Mouse (Mus musculus) layer of hippocampus, adult 9-11 months (tissue): ENCODE data around the gene Cep44.

Experiments used
- DNase-seq: peaks from one replicate; pipeline ENCODE4 v3.0.0; 2022

Cep44 gene

GRCm38 (mm10) chr8:56550558-56551360 is at the start of gene Cep44, which contains the start of gene Fbxo8:
Gene Cep44, minus strand, starts transcription at chr8:56551047.
Gene Fbxo8, plus strand, starts transcription at chr8:56551090.
- DNase-seq: peak; percentile 83

GRCm38 (mm10) chr8:56591502-56591901 is 40.7 kb upstream of the Cep44 start:
- DNase-seq: no peak

DNA sequence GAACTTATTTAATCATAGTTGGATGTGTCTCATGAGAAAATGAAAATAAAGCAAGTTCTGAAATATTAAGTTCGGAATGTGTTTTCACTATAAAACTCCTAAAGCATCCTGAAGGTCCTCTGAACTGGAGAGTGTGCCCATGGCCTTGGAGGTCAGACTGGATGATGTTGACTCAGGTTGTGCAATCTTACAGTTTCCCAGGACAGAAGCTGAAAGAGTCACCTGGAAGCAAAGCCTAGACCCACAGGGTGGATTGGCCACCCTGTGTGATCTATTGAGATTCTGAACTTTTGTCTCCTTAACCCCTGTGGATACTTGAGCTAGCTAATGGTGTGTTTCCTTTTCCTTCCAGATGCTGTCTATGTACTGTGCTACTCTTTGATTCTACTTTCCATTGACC is 40.2 kb upstream of the Cep44 start:
- DNase-seq: no peak

DNA sequence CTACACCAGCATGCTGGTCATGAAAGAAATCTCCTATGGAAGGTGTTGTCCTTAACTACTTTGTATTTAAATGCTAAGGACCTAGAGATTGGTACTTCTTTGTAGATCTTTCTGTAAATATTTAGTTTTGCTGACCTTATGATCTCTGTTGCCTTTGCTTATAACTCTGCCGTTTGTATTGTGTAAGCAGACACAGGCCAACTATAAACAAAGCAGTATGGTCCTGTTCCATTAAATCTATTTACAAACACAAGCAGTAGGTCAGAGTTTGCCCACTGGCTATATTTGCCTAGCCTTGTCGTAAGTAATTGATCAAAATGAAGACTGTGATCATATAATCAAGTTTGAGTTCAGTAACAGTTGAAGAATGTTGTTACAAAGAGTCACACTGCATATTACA is 38.2 kb upstream of the Cep44 start:
- DNase-seq: no peak

DNA sequence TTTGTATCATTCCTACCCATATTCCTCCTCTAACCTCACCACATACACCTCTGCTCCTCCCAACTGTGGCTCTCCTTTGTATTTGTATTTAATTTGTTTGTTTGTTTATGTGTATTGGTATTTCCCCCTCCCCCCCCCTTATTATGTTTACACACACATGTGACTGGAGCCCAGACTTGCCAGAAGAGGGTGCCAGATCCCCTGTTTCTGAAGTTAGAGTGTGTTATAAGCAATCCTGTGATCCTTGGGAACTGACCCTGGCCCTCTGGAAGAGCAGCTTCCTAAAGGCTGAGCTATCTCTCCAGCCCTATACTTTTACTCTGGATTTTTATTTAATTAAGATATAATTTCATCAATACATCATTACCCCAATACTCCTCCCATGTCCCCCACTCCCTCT is 32.0 kb upstream of the Cep44 start:
- no peak for DNase-seq

DNA sequence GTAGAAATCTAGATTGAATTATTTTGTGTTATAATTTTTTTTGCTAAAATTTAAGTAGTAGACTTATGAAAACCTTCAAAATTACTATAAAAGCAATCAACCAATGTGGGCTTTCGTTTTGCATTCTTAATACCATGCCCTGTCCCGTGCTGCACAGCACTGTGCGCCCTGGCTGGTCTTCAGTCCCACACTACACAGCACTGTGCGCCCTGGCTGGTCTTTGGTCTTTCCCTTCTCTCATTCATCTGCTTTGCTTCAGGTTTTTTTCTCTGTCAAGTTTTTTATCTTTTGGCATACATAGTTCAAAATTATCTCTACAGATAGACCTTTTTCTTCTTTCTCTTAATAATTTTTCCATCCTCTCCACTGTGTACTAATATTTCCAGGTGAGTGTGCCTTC is 30.1 kb upstream of the Cep44 start:
- peak; percentile 14 for DNase-seq

- DNase-seq: no peak
Measured at GRCm38 (mm10) chr8:56566856-56567255, 16.0 kb upstream of the Cep44 start.

- DNase-seq: no peak
Measured at GRCm38 (mm10) chr8:56564399-56565047, 13.7 kb upstream of the Cep44 start.

- DNase-seq: no peak
Measured at GRCm38 (mm10) chr8:56552551-56553103, 1.8 kb upstream of the Cep44 start.

- DNase-seq: no peak
Measured at GRCm38 (mm10) chr8:56552045-56552444, 1.2 kb upstream of the Cep44 start.

DNA sequence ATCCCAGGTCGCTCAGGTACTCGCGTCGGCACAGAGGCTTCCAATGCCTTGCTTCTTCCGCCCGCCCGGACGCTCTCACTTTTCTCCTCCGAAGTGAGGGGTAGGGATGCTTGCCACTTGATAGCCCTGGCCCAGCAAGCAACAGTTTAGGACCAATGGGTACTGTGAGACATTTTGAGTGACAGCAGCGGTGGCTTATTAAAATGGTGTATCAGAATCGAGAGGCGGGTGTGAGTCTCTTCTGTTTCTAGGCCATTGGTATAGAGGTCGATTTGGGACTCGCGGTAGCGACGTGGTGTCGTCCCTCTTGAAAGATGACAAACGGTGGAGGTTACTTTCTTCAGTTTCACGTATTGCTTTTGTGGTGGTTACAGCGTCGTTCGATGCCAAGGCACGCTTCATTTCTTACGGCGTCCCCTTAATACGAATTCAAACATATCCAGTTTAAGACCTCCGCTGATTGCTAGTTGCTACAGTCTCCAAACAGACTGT is 560 bp upstream of the Cep44 start:
- peak; percentile 95 for DNase-seq

GRCm38 (mm10) chr8:56547866-56548265 is 3.0 kb downstream of the Cep44 start:
- no peak for DNase-seq

- no peak for DNase-seq
Measured at GRCm38 (mm10) chr8:56540706-56541105, 10.1 kb downstream of the Cep44 start.

- DNase-seq: no peak
Measured at GRCm38 (mm10) chr8:56530359-56530758, 20.5 kb downstream of the Cep44 start.

GRCm38 (mm10) chr8:56528869-56529268 is 22.0 kb downstream of the Cep44 start:
- no peak for DNase-seq

DNA sequence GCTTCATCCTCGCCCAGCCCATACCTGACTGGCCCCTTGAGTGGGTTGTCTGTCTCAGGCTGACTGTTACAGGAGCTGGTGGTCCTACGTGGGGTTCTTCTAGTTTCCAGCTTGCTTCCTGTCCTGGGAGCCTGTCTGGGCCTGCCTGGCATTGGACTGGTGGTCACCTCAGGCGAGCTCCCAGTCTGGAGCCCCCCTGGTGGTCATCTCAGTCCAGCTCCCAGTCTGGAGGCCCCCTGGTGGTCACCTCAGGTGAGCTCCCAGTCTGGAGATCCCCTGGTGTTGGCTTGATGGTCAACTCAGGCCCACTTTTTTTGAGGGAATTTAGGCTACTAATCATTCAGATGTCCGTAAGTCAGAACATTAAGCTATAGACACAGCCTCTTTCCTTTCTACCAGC is 29.8 kb downstream of the Cep44 start:
- no peak for DNase-seq

- no peak for DNase-seq
Measured at GRCm38 (mm10) chr8:56520249-56520648, 30.6 kb downstream of the Cep44 start.

DNA sequence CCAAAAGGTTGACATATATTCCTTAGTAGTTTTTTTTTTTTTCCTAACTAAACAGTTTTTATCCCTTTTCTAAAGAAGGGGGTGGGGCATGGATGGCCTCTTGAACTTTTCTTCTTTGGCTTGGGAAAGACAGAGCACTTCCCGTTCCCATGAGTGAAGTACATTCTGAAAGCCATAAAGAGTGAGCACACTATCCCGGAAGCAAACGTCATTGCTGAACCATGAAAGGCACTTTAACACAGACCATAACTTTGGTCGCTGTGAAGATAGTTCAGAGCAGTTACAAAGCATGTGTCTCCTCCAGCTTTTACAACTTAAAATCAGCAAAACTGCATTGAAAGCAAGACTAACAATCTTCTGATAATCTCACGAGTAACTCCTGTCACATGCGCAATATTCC is 32.0 kb downstream of the Cep44 start:
- no peak for DNase-seq

- no peak for DNase-seq
Measured at GRCm38 (mm10) chr8:56508952-56509479, 41.8 kb downstream of the Cep44 start.

DNA sequence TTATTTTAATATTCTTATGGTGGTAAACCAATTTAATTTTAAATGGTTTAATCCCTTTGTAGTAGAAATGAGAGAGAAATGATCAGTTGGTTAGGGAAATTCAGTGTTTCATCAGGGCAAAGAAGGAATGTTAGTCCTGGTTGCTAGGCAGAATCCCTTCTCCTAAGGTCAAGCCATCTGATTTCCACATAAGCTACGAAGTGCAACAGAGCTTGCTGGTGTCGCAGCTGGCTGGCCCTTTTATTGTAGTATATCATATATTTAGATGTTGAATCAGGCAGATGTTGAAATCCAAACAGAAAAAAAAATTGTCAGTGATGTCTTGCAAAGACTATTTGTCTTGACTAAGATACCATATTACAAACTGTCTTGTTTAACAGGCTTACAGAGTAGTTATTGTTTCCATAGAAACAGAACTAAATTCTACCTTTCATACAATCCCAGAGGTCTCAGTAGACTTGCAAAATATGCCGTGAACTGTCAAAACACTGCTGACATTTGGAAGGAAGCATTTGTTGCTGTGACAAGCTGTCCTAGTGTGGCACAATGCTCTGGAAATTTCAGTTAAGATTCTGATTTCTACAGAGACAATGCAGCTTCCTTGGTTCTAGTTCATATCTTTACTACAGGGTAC is 42.4 kb downstream of the Cep44 start:
- no peak for DNase-seq

DNA sequence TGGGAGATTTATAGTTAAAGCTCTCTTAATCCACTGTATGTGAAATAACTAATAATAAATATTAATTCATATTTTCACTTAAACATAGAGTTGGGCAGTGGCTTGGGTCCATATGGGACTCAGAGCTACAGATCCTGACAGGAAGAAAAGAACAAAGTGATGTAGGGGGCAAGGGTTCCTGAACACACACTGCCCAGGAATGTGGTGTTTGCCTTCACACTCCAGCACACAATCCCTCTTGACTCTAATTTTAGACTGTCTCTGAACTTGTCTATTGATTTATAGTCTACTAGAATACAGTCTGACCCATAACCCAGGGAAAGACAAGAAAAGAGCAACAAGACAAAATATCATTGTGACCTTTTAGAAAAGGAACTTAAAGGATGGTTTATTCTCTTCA is 48.9 kb downstream of the Cep44 start:
- no peak for DNase-seq

GRCm38 (mm10) chr8:56489496-56489895 is 61.4 kb downstream of the Cep44 start:
- DNase-seq: no peak

- DNase-seq: no peak
Measured at GRCm38 (mm10) chr8:56486006-56486405, 64.8 kb downstream of the Cep44 start.
